Mouse (Mus musculus): ENCODE data around the gene Fzd7.

Gene Fzd7

GRCm38 (mm10) chr1:59472368-59473180 lies 9.7 kb upstream of the Fzd7 start:
- no peak for DNase-seq (ENCODE audit: low read depth, low spot score)

- DNase-seq (ENCODE audit: low read depth, low spot score): no peak
These were observed 9.1 kb upstream of the Fzd7 start for GRCm38 (mm10) chr1:59473181-59473555.

GRCm38 (mm10) chr1:59475618-59476017 lies 6.6 kb upstream of the Fzd7 start:
- no peak for DNase-seq (ENCODE audit: low read depth, low spot score)

GRCm38 (mm10) chr1:59478911-59479310 lies 3.3 kb upstream of the Fzd7 start:
- DNase-seq (ENCODE audit: low read depth, low spot score): no peak

GRCm38 (mm10) chr1:59480821-59481455 lies 1.3 kb upstream of the Fzd7 start:
- DNase-seq (ENCODE audit: low read depth, low spot score): no peak

- DNase-seq (ENCODE audit: low read depth, low spot score): peak; percentile 97
These were observed 550 bp upstream of the Fzd7 start for GRCm38 (mm10) chr1:59481456-59482291.

- peak; percentile 50 for DNase-seq (ENCODE audit: low read depth, low spot score)
These were observed 684 bp downstream of the Fzd7 start for GRCm38 (mm10) chr1:59482696-59483520.

- DNase-seq (ENCODE audit: low read depth, low spot score): peak; percentile 95
These were observed 1.5 kb downstream of the Fzd7 start for GRCm38 (mm10) chr1:59483521-59484245.

GRCm38 (mm10) chr1:59484314-59484713 lies 2.1 kb downstream of the Fzd7 start:
- no peak for DNase-seq (ENCODE audit: low read depth, low spot score)

GRCm38 (mm10) chr1:59484791-59485785 lies 2.9 kb downstream of the Fzd7 start:
- peak; percentile 82 for DNase-seq (ENCODE audit: low read depth, low spot score)

- no peak for DNase-seq (ENCODE audit: low read depth, low spot score)
These were observed 3.6 kb downstream of the Fzd7 start for GRCm38 (mm10) chr1:59485803-59486202.

GRCm38 (mm10) chr1:59487651-59488051 lies 5.4 kb downstream of the Fzd7 start:
- peak; percentile 59 for DNase-seq (ENCODE audit: low read depth, low spot score)

GRCm38 (mm10) chr1:59488481-59488880 lies 6.3 kb downstream of the Fzd7 start:
- DNase-seq (ENCODE audit: low read depth, low spot score): peak; percentile 29

GRCm38 (mm10) chr1:59488991-59489390 lies 6.8 kb downstream of the Fzd7 start:
- DNase-seq (ENCODE audit: low read depth, low spot score): peak; percentile 80

GRCm38 (mm10) chr1:59491517-59491916 lies 9.3 kb downstream of the Fzd7 start:
- DNase-seq (ENCODE audit: low read depth, low spot score): no peak

- DNase-seq (ENCODE audit: low read depth, low spot score): no peak
These were observed 10.2 kb downstream of the Fzd7 start for GRCm38 (mm10) chr1:59492432-59492831.

GRCm38 (mm10) chr1:59495970-59496369 lies 13.7 kb downstream of the Fzd7 start:
- DNase-seq (ENCODE audit: low read depth, low spot score): no peak

- no peak for DNase-seq (ENCODE audit: low read depth, low spot score)
These were observed 15.8 kb downstream of the Fzd7 start for GRCm38 (mm10) chr1:59497741-59498613.
